Mouse (Mus musculus) G1E (cell line): Measurements from ENCODE around the gene Glrp1. TPM values are rescaled to one million over a fixed set of nuclear protein-coding genes. Genes with fewer than 3 reads are reported as not detected.

ENCODE experiments used
- ATAC-seq: 2 replicates; pipeline ENCODE4 v1.8.0; 2016; ENCODE audit warnings: mild to moderate bottlenecking; ENCODE audit not compliant: insufficient number of reproducible peaks, poor library complexity, low FRiP score, severe bottlenecking; ENCODE audit errors: extremely low read depth
- DNase-seq: peaks from one replicate; pipeline ENCODE4 v3.0.0; 2012; ENCODE audit warnings: low spot score
- H3K27me3 ChIP-seq: 2 replicates; pipeline ENCODE4 v1.6.1; 2012; ENCODE audit warnings: mild to moderate bottlenecking, low read length, inconsistent platforms; ENCODE audit not compliant: insufficient read depth
- H3K36me3 ChIP-seq: replicated peaks from 2 replicates; pipeline ENCODE3; 2012; ENCODE audit warnings: mild to moderate bottlenecking, inconsistent platforms
- H3K4me1 ChIP-seq: 2 replicates; pipeline ENCODE4 v1.6.1; 2012; ENCODE audit warnings: low read depth, low read length, inconsistent platforms, mixed read lengths; ENCODE audit not compliant: insufficient read depth
- H3K4me3 ChIP-seq: 2 replicates; pipeline ENCODE4 v1.5.1; 2012; ENCODE audit warnings: low read depth, mild to moderate bottlenecking, inconsistent platforms, low read length, moderate library complexity, mixed read lengths
- H3K9me3 ChIP-seq: replicated peaks from 2 replicates; pipeline ENCODE4 v1.6.1; 2012; ENCODE audit warnings: inconsistent platforms
- CTCF ChIP-seq: IDR thresholded peaks from 2 replicates; pipeline ENCODE4 v1.5.1; 2012; ENCODE audit warnings: low read depth, low read length, inconsistent platforms, mixed read lengths
- GATA1 ChIP-seq: IDR thresholded peaks from 2 replicates; pipeline ENCODE4 v1.6.1; 2012; ENCODE audit warnings: borderline replicate concordance, low read length, inconsistent platforms, mixed read lengths
- GATA2 ChIP-seq: IDR thresholded peaks from 2 replicates; pipeline ENCODE4 v1.6.1; 2012; ENCODE audit warnings: low read depth, low read length, inconsistent platforms, borderline replicate concordance
- POLR2AphosphoS5 ChIP-seq: IDR thresholded peaks from 2 replicates; pipeline ENCODE4 v1.6.1; 2012; ENCODE audit warnings: low read depth, low read length, inconsistent platforms; ENCODE audit not compliant: insufficient replicate concordance
- TAL1 ChIP-seq: conservative IDR thresholded peaks from 2 replicates; pipeline ENCODE4 v1.6.1; 2012; ENCODE audit warnings: low read depth, low read length, inconsistent platforms, mixed read lengths
- polyA plus RNA-seq: library from polyadenylated mRNA; stranded (reverse); fragments of >175 nt; gene quantifications from 2 replicates; pipeline ENCODE4 v1.2.3, GENCODE M21; 2012
- total RNA-seq, 2 experiments: library from RNA; stranded (forward) in 1 of 2; stranded (reverse) in 1 of 2; fragments of 200-1000 nt in 1 of 2; fragments of >200 nt in 1 of 2; fragmentation: Nextera tagmentation in 1 of 2; gene quantifications; 2 replicates each; pipeline ENCODE4 v1.2.3; 2014 to 2017

Gene Glrp1
- total and polyA plus RNA-seq, 3 experiments: 0.16 TPM; not detected in 2

- TF ChIP-seq GATA2: no peak
- TF ChIP-seq TAL1: no peak
These were observed 40.1 kb downstream of the Glrp1 start for GRCm38 (mm10) chr1:88469746-88470145.

DNA sequence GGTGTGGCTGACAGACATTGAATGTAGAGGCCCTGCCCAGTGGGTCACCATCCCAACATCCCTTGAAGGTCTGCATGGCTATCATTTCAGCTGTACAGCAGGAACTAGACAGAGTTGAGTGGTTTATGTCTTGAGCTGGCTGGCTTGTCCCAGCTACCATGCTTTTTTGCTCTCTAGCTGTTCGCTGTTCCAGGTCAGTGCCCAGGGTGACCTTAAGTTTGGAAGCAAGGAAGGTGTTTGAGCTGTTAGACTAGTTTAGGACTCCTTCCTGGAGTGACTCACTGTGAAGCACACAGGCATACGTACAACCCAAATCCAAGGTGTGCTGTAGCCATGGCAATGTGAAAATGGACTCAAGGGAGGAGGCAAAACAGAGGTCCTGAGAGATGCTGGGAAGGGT lies 41.5 kb downstream of the Glrp1 start:
- Histone ChIP-seq H3K4me3 (no peak overlapping the region), H3K36me3 (no peaks in the 10 kb centered on the region), H3K4me1 (peaks cover 3% of the 10 kb centered on the region; the same call in 1 of the 2 replicates), H3K9me3 (no peaks in the 10 kb centered on the region), H3K27me3 (peaks cover 31% of the 10 kb centered on the region)
- DNase-seq (no peak), ATAC-seq (no peak)
- TF ChIP-seq POLR2AphosphoS5: no peak
- no peak for TF ChIP-seq GATA1
- no peak for TF ChIP-seq CTCF
- TF ChIP-seq TAL1: no peak
- no peak for TF ChIP-seq GATA2

More at GRCm38 (mm10) chr1:88469746-88470145, 40.1 kb downstream of the Glrp1 start:
- ATAC-seq (no peak), DNase-seq (no peak)
- peaks cover 11% of the 10 kb centered on the region for H3K4me1 ChIP-seq
- no peak overlapping the region for H3K4me3 ChIP-seq
- peaks cover 27% of the 10 kb centered on the region for H3K27me3 ChIP-seq
- no peaks in the 10 kb centered on the region for H3K9me3 ChIP-seq
- H3K36me3 ChIP-seq: no peaks in the 10 kb centered on the region

- TF ChIP-seq GATA1: no peak
- DNase-seq: no peak
- H3K36me3 ChIP-seq: no peaks in the 10 kb centered on the region
- no peaks in the 10 kb centered on the region for H3K9me3 ChIP-seq
- peaks cover 3% of the 10 kb centered on the region; the same call in 1 of the 2 replicates for H3K4me1 ChIP-seq
- ATAC-seq: no peak
- H3K27me3 ChIP-seq: peaks cover 32% of the 10 kb centered on the region
- no peak overlapping the region for H3K4me3 ChIP-seq
These were observed 42.0 kb downstream of the Glrp1 start for GRCm38 (mm10) chr1:88467866-88468265.

GRCm38 (mm10) chr1:88466325-88467064 lies 43.4 kb downstream of the Glrp1 start:
- H3K36me3 ChIP-seq: no peaks in the 10 kb centered on the region
- H3K4me1 ChIP-seq: peaks cover 3% of the 10 kb centered on the region; the same call in 1 of the 2 replicates
- no peak overlapping the region for H3K4me3 ChIP-seq
- ATAC-seq: no peak
- no peaks in the 10 kb centered on the region for H3K9me3 ChIP-seq
- no peak for TF ChIP-seq CTCF
- no peak for TF ChIP-seq TAL1
- no peak for TF ChIP-seq GATA2
- no peak for TF ChIP-seq GATA1
- no peak for TF ChIP-seq POLR2AphosphoS5
- peaks cover 32% of the 10 kb centered on the region for H3K27me3 ChIP-seq
- no peak for DNase-seq

DNA sequence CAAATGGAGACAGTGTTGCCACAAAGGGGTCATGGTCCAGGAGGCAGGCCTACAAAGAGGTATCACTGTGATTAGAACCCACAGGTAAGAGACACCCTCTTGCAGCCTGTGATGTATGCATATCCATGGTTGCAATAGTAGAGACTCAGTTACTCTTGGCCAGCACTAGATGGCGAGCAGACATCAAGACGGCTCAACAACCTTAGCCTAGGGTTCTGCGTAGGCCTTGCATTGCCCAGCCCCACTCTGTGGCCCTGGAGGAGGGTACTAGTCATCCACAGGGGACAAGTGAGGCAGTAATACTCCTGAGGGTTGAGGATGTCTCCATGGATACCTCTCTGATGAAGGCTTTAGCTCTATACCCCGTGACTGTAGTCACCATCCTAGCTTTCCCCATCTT lies 44.1 kb downstream of the Glrp1 start:
- Histone ChIP-seq H3K4me1 (peaks cover 3% of the 10 kb centered on the region; the same call in 1 of the 2 replicates), H3K4me3 (no peak overlapping the region), H3K36me3 (no peaks in the 10 kb centered on the region), H3K9me3 (no peaks in the 10 kb centered on the region), H3K27me3 (peaks cover 29% of the 10 kb centered on the region)
- no peak for ATAC-seq
- TF ChIP-seq POLR2AphosphoS5 (no peak), CTCF (no peak), GATA2 (no peak), GATA1 (no peak), TAL1 (no peak)
- no peak for DNase-seq

DNA sequence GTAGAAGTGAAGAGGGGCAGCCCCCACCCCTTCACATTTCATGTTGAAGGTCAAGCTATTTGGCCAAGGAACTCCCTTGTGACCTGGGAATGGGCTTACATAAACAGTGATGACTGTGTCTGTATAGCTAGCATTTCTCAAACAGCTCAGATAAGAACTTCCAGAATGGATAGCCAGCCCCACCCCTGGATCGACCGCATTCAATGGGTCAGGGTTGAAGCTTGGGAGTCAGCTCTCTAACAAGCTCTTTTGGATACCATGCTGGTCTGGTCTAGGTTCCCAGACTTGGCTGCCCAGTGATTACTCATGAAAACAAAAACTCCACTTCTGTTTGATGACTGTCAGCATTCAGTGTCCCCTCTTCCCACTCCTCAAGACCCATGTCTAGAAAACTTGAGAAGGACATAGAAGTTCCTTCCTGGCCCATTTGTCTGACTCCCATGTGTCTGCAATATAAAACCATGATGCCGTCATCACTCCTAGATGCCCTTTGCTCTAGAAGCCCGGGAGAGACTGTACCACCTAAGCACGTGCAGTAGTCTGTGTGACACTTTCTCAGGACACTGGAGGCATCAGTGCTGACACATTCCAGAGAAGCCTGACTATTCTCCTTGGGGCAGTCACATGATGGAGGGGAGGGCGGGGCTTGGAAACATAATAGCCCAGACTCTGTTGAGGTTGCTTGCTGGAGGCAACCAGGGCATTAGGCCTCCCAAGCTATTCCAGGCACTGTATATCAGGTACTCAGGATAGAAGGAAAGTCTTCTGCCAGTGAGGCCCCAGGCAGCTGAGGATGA lies 45.6 kb downstream of the Glrp1 start:
- Histone ChIP-seq H3K36me3 (no peaks in the 10 kb centered on the region), H3K27me3 (peaks cover 27% of the 10 kb centered on the region), H3K9me3 (no peaks in the 10 kb centered on the region), H3K4me1 (peaks cover 3% of the 10 kb centered on the region; the same call in 1 of the 2 replicates), H3K4me3 (no peak overlapping the region)
- DNase-seq (no peak), ATAC-seq (no peak)
- TF ChIP-seq TAL1 (no peak), CTCF (no peak), GATA1 (no peak)
